Mouse (Mus musculus): ENCODE results near the gene Smim17. TPM values are rescaled to one million over a fixed set of nuclear protein-coding genes. Genes with fewer than 3 reads are reported as not detected.
A peak's percentile ranks its signal among the peaks of the same experiment; 100 is the strongest.

The Smim17 gene
- polyA plus RNA-seq, 1 experiment from 2014 or later: not detected

DNA sequence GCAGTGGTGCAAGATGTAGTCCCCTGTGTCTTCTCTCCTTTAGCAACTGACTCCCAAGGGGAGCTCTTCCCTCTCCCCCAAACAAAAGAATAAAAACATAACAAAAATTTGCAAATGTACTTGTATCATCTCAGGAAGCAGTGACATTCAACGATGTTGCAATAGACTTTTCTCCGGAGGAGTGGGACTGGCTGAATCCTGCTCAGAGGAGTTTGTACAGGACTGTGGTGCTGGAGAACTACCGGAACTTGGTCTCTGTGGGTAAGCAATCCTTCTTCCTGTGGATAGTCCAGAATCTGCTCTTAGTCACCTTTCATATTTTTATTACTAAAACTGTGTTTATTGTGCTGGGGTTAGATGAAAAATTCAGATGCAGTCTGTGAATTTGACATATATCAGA is 25.5 kb upstream of the Smim17 start:
- Histone ChIP-seq H3K4me3 (no peak overlapping the region), H3K9me3 (no peaks in the 10 kb centered on the region), H3K4me1 (no peaks in the 10 kb centered on the region), H3K9ac (no peak overlapping the region), H3K27ac (no peak overlapping the region), H3K27me3 (no peaks in the 10 kb centered on the region), H3K4me2 (no peak overlapping the region), H3K36me3 (0 out of 2 replicates have a peak, but pooled peaks cover 4% of the 10 kb centered on the region)
- WGBS: 83% methylated on average over 3 of the region's 3 CpGs
- ATAC-seq (ENCODE audit: borderline replicate concordance, extremely low read depth, low FRiP score, low TSS enrichment): no peak

DNA sequence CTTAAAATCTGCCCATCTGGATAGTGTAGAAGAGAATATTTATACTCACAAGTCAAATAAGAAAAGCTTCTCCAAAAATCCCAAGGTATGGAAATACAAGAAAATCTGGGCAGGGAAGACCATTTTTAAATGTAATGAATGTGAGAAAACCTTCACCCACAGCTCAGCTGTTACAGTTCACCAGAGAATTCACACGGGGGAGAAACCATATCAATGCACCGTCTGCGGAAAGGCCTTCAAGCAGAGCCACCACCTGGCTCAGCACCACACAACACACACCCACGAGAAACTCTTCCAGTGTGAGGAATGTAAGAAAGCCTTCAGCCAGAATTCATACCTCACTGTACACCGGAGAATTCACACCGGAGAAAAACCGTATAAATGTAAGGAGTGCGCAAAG is 20.1 kb upstream of the Smim17 start:
- no peak overlapping the region for H3K4me3 ChIP-seq
- H3K36me3 ChIP-seq: 0 out of 2 replicates have a peak, but pooled peaks cover 4% of the 10 kb centered on the region
- no peak overlapping the region for H3K27ac ChIP-seq
- no peak for ATAC-seq (ENCODE audit: borderline replicate concordance, extremely low read depth, low FRiP score, low TSS enrichment)
- peaks cover 7% of the 10 kb centered on the region; the same call in 1 of the 2 replicates for H3K4me1 ChIP-seq
- no peak overlapping the region for H3K4me2 ChIP-seq
- WGBS: 81% methylated on average over 8 of the region's 8 CpGs
- no peaks in the 10 kb centered on the region for H3K9me3 ChIP-seq
- H3K27me3 ChIP-seq: no peaks in the 10 kb centered on the region
- no peak overlapping the region for H3K9ac ChIP-seq

GRCm38 (mm10) chr7:6381431-6381830 is 17.1 kb upstream of the Smim17 start:
- H3K4me2 ChIP-seq: no peak overlapping the region
- ATAC-seq (ENCODE audit: borderline replicate concordance, extremely low read depth, low FRiP score, low TSS enrichment): no peak
- no peak overlapping the region for H3K4me3 ChIP-seq
- no peak overlapping the region for H3K9ac ChIP-seq
- H3K27me3 ChIP-seq: no peaks in the 10 kb centered on the region
- H3K27ac ChIP-seq: no peak overlapping the region
- no peaks in the 10 kb centered on the region for H3K9me3 ChIP-seq
- peaks cover 14% of the 10 kb centered on the region for H3K4me1 ChIP-seq
- H3K36me3 ChIP-seq: no peaks in the 10 kb centered on the region
- WGBS: 81% methylated on average over 2 of the region's 2 CpGs

DNA sequence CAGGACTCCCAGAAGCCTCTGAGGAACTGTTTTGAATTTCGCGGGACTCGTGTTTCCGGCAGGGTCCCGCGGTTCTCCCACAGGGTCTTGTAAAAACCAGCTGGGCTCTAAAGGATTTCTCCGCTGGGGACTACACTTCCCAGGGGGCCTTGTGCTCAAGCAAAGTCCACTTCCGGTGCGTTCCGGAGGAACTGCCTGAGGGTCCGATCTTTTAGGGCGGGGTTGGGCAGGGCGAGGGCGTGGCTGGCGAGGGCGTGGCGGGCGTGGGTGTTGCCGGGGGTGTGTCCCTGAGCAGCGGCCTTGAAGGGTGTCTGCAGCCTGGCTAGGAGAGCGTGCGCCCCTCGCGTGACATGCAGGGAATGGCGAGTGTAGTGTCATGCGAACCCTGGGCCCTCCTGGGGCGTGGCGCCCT is 15.5 kb upstream of the Smim17 start, which contains the start of gene Zfp28:
Gene Zfp28 (plus strand): TSS at position 252 of the 412 bp plus-strand sequence.
- Histone ChIP-seq H3K9ac (peak within 1 kb of the TSS; percentile 64), H3K4me2 (peak within 1 kb of the TSS; percentile 81), H3K4me3 (peak within 1 kb of the TSS; percentile 62), H3K36me3 (no peaks in the 10 kb centered on the region), H3K27ac (0 out of 2 replicates have a peak within 1 kb of the TSS, but pooled peaks have one; percentile 34), H3K4me1 (peaks cover 14% of the 10 kb centered on the region), H3K9me3 (no peaks in the 10 kb centered on the region), H3K27me3 (no peaks in the 10 kb centered on the region)
- under 1% methylated on average over 28 of the region's 28 CpGs for whole genome bisulfite sequencing
- peak; percentile 98 for ATAC-seq (ENCODE audit: borderline replicate concordance, extremely low read depth, low FRiP score, low TSS enrichment)

- H3K27me3 ChIP-seq: no peaks in the 10 kb centered on the region
- WGBS: 57% methylated on average over 8 of the region's 8 CpGs
- H3K9me3 ChIP-seq: no peaks in the 10 kb centered on the region
- peak overlapping the region; percentile 64 for H3K9ac ChIP-seq
- H3K36me3 ChIP-seq: no peaks in the 10 kb centered on the region
- H3K4me2 ChIP-seq: peak overlapping the region; percentile 81
- H3K27ac ChIP-seq: no peak overlapping the region
- no peak for ATAC-seq (ENCODE audit: borderline replicate concordance, extremely low read depth, low FRiP score, low TSS enrichment)
- H3K4me1 ChIP-seq: peaks cover 14% of the 10 kb centered on the region
- peak overlapping the region; percentile 62 for H3K4me3 ChIP-seq
Observed at GRCm38 (mm10) chr7:6384011-6384410, 14.5 kb upstream of the Smim17 start.

DNA sequence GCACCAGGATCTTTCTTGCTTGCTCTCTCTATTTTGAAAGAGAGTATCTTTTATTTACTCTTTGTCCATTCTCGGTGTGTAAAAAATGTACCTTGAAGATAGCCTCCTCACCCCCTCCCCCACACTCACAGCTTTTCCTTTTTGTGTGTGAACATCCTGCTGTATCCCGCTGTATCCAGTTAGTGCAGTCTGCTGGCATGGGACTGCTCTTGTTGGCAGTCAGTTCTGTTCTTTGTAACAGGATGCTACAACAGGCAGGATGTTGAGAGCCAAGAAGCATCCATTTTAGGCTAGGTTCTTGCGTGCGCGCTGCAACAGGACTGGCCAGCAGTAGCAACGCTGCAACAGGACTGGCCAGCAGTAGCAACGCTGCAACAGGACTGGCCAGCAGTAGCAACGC is 11.5 kb upstream of the Smim17 start:
- peaks cover 18% of the 10 kb centered on the region; the same call in 1 of the 2 replicates for H3K36me3 ChIP-seq
- H3K4me3 ChIP-seq: no peak overlapping the region
- H3K4me2 ChIP-seq: no peak overlapping the region
- no peaks in the 10 kb centered on the region for H3K27me3 ChIP-seq
- ATAC-seq (ENCODE audit: borderline replicate concordance, extremely low read depth, low FRiP score, low TSS enrichment): no peak
- H3K27ac ChIP-seq: no peak overlapping the region
- 87% methylated on average over 8 of the region's 8 CpGs for WGBS
- no peak overlapping the region for H3K9ac ChIP-seq
- no peaks in the 10 kb centered on the region for H3K9me3 ChIP-seq
- peaks cover 13% of the 10 kb centered on the region for H3K4me1 ChIP-seq

DNA sequence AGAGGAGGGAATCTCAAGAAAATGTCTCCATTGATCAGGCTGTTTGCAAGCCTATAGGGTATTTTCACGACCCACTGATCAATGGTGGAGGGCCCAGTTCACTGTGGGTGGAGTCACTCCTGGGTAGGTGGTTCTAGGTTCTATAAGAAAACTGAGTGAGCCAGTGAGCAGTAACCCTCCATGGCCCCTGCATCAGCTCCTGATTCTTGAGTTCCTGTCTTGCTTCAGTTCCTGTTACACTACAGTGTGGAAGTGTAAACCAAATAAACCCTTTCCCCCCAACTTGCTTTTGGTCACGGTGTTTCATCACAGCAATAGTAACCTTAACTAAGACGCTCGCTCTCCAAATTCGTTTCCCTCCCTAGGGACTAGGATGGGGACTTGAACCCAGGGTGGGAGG is 9.5 kb upstream of the Smim17 start:
- H3K4me2 ChIP-seq: no peak overlapping the region
- H3K4me1 ChIP-seq: peaks cover 3% of the 10 kb centered on the region; the same call in 1 of the 2 replicates
- no peaks in the 10 kb centered on the region for H3K27me3 ChIP-seq
- no peak overlapping the region for H3K27ac ChIP-seq
- H3K9ac ChIP-seq: no peak overlapping the region
- ATAC-seq (ENCODE audit: borderline replicate concordance, extremely low read depth, low FRiP score, low TSS enrichment): no peak
- no peaks in the 10 kb centered on the region for H3K9me3 ChIP-seq
- no peak overlapping the region for H3K4me3 ChIP-seq
- peaks cover 34% of the 10 kb centered on the region for H3K36me3 ChIP-seq
- 82% methylated on average over 5 of the region's 5 CpGs for WGBS

DNA sequence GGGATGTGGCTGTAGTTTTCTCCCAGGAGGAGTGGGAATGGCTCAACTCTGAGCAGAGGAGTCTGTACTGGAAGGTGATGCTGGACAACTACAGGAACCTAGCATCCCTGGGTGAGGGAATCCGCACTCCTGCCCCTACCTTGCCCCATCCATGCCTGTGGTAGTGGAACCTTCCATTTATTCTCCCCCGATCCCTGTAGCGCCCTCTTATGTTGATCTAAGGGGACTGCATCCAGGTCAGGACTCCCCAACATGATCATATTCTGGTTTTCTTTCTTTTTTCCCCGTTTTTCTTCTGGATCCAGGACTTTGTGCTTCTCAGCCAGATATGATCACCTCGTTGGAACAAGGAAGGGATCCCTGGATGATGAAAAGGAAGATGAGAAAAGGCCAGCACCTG is 9.1 kb upstream of the Smim17 start:
- Histone ChIP-seq H3K9ac (no peak overlapping the region), H3K27ac (no peak overlapping the region), H3K4me3 (no peak overlapping the region), H3K4me2 (no peak overlapping the region), H3K27me3 (no peaks in the 10 kb centered on the region), H3K9me3 (no peaks in the 10 kb centered on the region), H3K36me3 (peaks cover 38% of the 10 kb centered on the region), H3K4me1 (no peaks in the 10 kb centered on the region)
- ATAC-seq (ENCODE audit: borderline replicate concordance, extremely low read depth, low FRiP score, low TSS enrichment): no peak
- WGBS: 75% methylated on average over 5 of the region's 5 CpGs

GRCm38 (mm10) chr7:6410043-6410442 is 11.5 kb downstream of the Smim17 start, which contains the start of gene Gm20715:
TSS of gene Gm20715 (plus strand) at chr7:6410277.
- Histone ChIP-seq H3K4me3 (no peak within 1 kb of the TSS), H3K9ac (no peak within 1 kb of the TSS), H3K27ac (no peak within 1 kb of the TSS), H3K4me2 (no peak within 1 kb of the TSS), H3K9me3 (no peaks in the 10 kb centered on the region), H3K27me3 (no peaks in the 10 kb centered on the region), H3K36me3 (no peaks in the 10 kb centered on the region), H3K4me1 (no peaks in the 10 kb centered on the region)
- under 1% methylated on average over 17 of the region's 17 CpGs for WGBS
- peak; percentile 95 for ATAC-seq (ENCODE audit: borderline replicate concordance, extremely low read depth, low FRiP score, low TSS enrichment)

DNA sequence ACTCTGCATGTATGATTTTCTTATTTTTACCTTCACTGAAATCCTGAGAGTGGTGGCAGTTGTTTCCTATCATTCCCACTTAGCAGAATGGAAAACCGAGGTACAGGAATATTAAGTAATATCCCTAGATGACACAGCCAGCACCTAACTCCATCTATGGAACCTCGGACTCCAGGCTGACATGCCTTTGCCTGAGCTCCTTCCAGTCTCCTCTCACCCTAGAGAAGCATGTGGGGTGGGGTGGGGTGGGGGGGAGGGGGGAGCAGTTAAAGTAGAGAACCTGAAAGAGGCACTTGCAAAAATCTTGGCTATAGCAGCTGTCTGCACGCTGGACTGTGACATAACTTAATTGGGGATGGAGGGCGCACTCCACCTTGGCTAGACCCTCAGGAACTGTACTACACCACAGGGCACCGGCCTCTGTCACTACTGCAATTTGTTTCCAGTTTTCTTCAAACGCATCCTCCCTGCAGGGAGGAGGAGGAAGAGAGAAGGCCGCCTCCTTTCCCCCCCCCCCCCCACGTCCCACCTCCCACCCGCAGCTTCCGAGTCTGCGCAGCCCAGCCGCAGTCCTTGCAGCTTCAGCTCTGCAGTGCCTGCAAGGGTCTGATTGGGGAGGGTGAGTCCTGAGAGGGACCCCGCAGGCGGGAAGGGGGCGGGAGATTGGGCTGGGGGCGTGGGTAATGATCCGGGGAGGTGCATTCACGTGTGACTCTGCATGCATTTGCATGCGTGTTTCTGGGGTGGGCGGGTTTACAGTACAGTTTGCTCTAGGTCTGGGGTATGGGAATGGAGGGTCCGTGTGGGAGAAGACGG is 16.3 kb downstream of the Smim17 start:
- Histone ChIP-seq H3K9me3 (no peaks in the 10 kb centered on the region), H3K27me3 (no peaks in the 10 kb centered on the region), H3K9ac (no peak overlapping the region), H3K36me3 (no peaks in the 10 kb centered on the region), H3K4me1 (no peaks in the 10 kb centered on the region), H3K27ac (no peak overlapping the region), H3K4me3 (no peak overlapping the region), H3K4me2 (no peak overlapping the region)
- 9% methylated on average over 20 of the region's 22 CpGs for WGBS
- no peak for ATAC-seq (ENCODE audit: borderline replicate concordance, extremely low read depth, low FRiP score, low TSS enrichment)

DNA sequence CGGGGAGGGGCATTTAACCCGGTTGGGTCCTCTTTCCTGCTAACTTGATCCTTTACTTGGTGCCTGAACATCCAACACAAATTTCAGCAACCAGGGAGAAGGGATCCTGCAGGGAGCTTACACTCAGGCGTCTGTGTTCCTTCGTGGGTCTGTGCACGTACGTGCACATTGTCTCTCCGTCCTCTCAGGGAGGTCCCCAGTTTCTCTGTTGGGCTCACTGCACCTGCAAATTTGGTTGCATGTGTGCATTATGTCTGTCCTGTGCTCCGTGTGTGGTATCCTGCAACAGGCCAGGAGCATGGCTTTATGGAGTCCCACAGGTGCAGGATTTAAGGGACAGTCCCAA is 16.9 kb downstream of the Smim17 start:
- no peaks in the 10 kb centered on the region for H3K36me3 ChIP-seq
- no peaks in the 10 kb centered on the region for H3K4me1 ChIP-seq
- H3K9ac ChIP-seq: no peak overlapping the region
- 21% methylated on average over 8 of the region's 8 CpGs for WGBS
- H3K27ac ChIP-seq: no peak overlapping the region
- no peak for ATAC-seq (ENCODE audit: borderline replicate concordance, extremely low read depth, low FRiP score, low TSS enrichment)
- H3K4me3 ChIP-seq: no peak overlapping the region
- no peak overlapping the region for H3K4me2 ChIP-seq
- H3K9me3 ChIP-seq: no peaks in the 10 kb centered on the region
- H3K27me3 ChIP-seq: no peaks in the 10 kb centered on the region

- H3K36me3 ChIP-seq: no peaks in the 10 kb centered on the region
- no peaks in the 10 kb centered on the region for H3K9me3 ChIP-seq
- H3K4me1 ChIP-seq: no peaks in the 10 kb centered on the region
- no peaks in the 10 kb centered on the region for H3K27me3 ChIP-seq
- H3K4me2 ChIP-seq: no peak overlapping the region
- no peak overlapping the region for H3K4me3 ChIP-seq
- H3K9ac ChIP-seq: no peak overlapping the region
- no peak overlapping the region for H3K27ac ChIP-seq
- WGBS: 63% methylated on average over 6 of the region's 6 CpGs
- ATAC-seq (ENCODE audit: borderline replicate concordance, extremely low read depth, low FRiP score, low TSS enrichment): no peak
Observed at GRCm38 (mm10) chr7:6419894-6420293, 21.4 kb downstream of the Smim17 start.

Measured in lung, embryonic 15.5 days (tissue).